ENCODE assay signal across 8 mouse cellular contexts in genomic region chr1:93635091-93635579, GRCm38 (mm10). TPM values are rescaled to one million over a fixed set of nuclear protein-coding genes. Genes with fewer than 3 reads are reported as not detected.
DNase-seq lines count a peak whose midpoint lies in the region; ATAC-seq and TF ChIP-seq lines count a peak whose summit lies in the region.

No protein-coding gene starts in this region.

- ATAC-seq in forebrain, embryonic 13.5 days: no peak
- ATAC-seq in kidney, postnatal 0 days (replicated peaks; ENCODE audit: low FRiP score, low read depth): peak; percentile 41

- H3K4me1 ChIP-seq in forebrain, embryonic 13.5 days: peaks cover 25% of the 10 kb centered on the region
- H3K4me1 ChIP-seq in kidney, postnatal 0 days (replicated peaks; ENCODE audit: insufficient read depth, low read length): peaks cover 8% of the 10 kb centered on the region

- DNase-seq in ovary, postnatal 10 days (ENCODE audit: low spot score): peak; percentile 33
- no peak for DNase-seq in ovary, adult 18-20 months (ENCODE audit: low spot score)
- peak; percentile 59 for DNase-seq in brain, adult 2 months (ENCODE audit: low read depth, low spot score)
- peak; percentile 28 for DNase-seq in kidney, postnatal 0 days (ENCODE audit: low spot score)
- DNase-seq in lung, postnatal 25 days (ENCODE audit: low spot score): peak; percentile 72
- DNase-seq in spleen, postnatal 4 days (ENCODE audit: low spot score in 2 of 2): peak; percentile 68 to 84
- DNase-seq in layer of hippocampus, postnatal 14 days (ENCODE audit: low spot score in 2 of 2): no peak

- peaks cover 8% of the 10 kb centered on the region for H3K36me3 ChIP-seq in forebrain, embryonic 13.5 days (ENCODE audit: poor library complexity, severe bottlenecking)
- 0 out of 2 replicates have a peak, but pooled peaks cover 13% of the 10 kb centered on the region for H3K36me3 ChIP-seq in kidney, postnatal 0 days (ENCODE audit: insufficient read depth, low read length)

- H3K27ac ChIP-seq in forebrain, embryonic 13.5 days: peak overlapping the region; percentile 81
- H3K27ac ChIP-seq in kidney, postnatal 0 days: peak overlapping the region; percentile 96

- H3K9me3 ChIP-seq in forebrain, embryonic 13.5 days (replicated peaks): no peaks in the 10 kb centered on the region
- no peaks in the 10 kb centered on the region for H3K9me3 ChIP-seq in kidney, postnatal 0 days (replicated peaks; ENCODE audit: low read length)

- peak overlapping the region; percentile 97 for H3K4me2 ChIP-seq in forebrain, embryonic 13.5 days
- peak overlapping the region; percentile 80 for H3K4me2 ChIP-seq in kidney, postnatal 0 days (ENCODE audit: low read length)

- TF ChIP-seq CTCF in kidney, postnatal 0 days (IDR thresholded peaks at IDR 0.05; ENCODE audit: low read depth): no peak

- WGBS in forebrain, embryonic 13.5 days: 0% methylated on average over 54 of the region's 58 CpGs
- WGBS in kidney, postnatal 0 days: under 1% methylated on average over 53 of the region's 58 CpGs

- H3K4me3 ChIP-seq in forebrain, embryonic 13.5 days: peak overlapping the region; percentile 98
- peak overlapping the region; percentile 94 for H3K4me3 ChIP-seq in kidney, postnatal 0 days (replicated peaks; ENCODE audit: low read depth, low read length)

- peak overlapping the region; percentile 94 for H3K9ac ChIP-seq in forebrain, embryonic 13.5 days
- peak overlapping the region; percentile 95 for H3K9ac ChIP-seq in kidney, postnatal 0 days (ENCODE audit: low read depth, low read length)

- H3K27me3 ChIP-seq in forebrain, embryonic 13.5 days: no peaks in the 10 kb centered on the region
- no peaks in the 10 kb centered on the region for H3K27me3 ChIP-seq in kidney, postnatal 0 days (ENCODE audit: insufficient read depth, low read length)

RNA-seq across cellular contexts. Expression of gene Stk25, which starts 23.3 kb away (rescaled TPM):
- 222 and 245 TPM in 2 replicates for polyA plus RNA-seq in forebrain, embryonic 13.5 days (2015; fragmentation: Nextera tagmentation; extraction: Ambion mirVana)
- polyA plus RNA-seq in kidney, postnatal 0 days (2015; fragmentation: Nextera tagmentation; extraction: Ambion mirVana): 174 TPM in 2 replicates
- 100 to 1,000 TPM; 389 to 405 TPM for total RNA-seq in layer of hippocampus, postnatal 14 days (2021)

RNA-seq across cellular contexts. Expression of gene Bok, which starts 50.3 kb away (rescaled TPM):
- polyA plus RNA-seq in forebrain, embryonic 13.5 days (2015; fragmentation: Nextera tagmentation; extraction: Ambion mirVana): 65.3 and 75.9 TPM in 2 replicates
- polyA plus RNA-seq in kidney, postnatal 0 days (2015; fragmentation: Nextera tagmentation; extraction: Ambion mirVana): 106 and 109 TPM in 2 replicates
- 10 to 100 TPM; 85.2 to 95.5 TPM for total RNA-seq in layer of hippocampus, postnatal 14 days (2021)

Comparison
In these comparisons a context has a peak if more than half of its experiments do, and no peak if none do; other contexts are left out.
1. DNase-seq: peak in ovary, postnatal 10 days (single experiment), brain, adult 2 months (single experiment), kidney, postnatal 0 days (single experiment), lung, postnatal 25 days (single experiment) and spleen, postnatal 4 days (2 of 2); none in ovary, adult 18-20 months (single experiment) and layer of hippocampus, postnatal 14 days (0 of 2).